Mouse (Mus musculus): Measurements from ENCODE around the gene Srek1. TPM values are rescaled to one million over a fixed set of nuclear protein-coding genes. Genes with fewer than 3 reads are reported as not detected.

The Srek1 gene
- polyA plus RNA-seq, 1 experiment from 2014 or later = 16.0 TPM

DNA sequence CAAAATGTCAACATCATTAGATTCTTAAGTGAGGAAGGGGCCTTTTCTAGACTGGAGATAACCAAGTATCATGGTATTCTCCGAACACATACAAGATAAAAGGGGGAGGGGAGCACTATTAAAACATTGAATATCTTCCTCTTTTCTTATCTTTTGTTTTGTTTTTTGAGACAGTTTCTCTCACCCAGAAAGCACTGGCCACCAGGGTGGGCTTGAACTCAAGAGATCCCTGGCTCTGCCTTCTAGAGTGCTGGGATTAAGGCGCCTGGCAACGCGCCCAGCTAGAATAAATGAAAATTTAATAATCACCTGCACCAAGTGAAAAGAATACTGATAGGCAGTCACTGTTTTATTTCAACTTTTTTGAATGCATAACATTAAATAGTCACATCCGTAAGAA is 1.5 kb downstream of the Srek1 start:
- DNase-seq (no peak), ATAC-seq (no peak)
- Histone ChIP-seq H3K4me3 (ENCODE audit: low read depth, low read length) (peak overlapping the region; percentile 96), H3K4me1 (ENCODE audit: insufficient read depth) (peaks cover 19% of the 10 kb centered on the region), H3K36me3 (replicated peaks; ENCODE audit: insufficient read depth, low read length) (peaks cover 1% of the 10 kb centered on the region; the same call in 1 of the 2 replicates), H3K9ac (replicated peaks) (peak overlapping the region; percentile 1; the same call in 1 of the 2 replicates), H3K4me2 (ENCODE audit: low read depth, low read length) (peak overlapping the region; percentile 72), H3K27ac (ENCODE audit: low read depth) (no peak overlapping the region), H3K27me3 (ENCODE audit: insufficient read depth, low read length) (no peaks in the 10 kb centered on the region), H3K9me3 (ENCODE audit: low read length) (no peaks in the 10 kb centered on the region)
- no peak for TF ChIP-seq EP300 (IDR thresholded peaks at IDR 0.05; ENCODE audit: low read depth)
- no peak for TF ChIP-seq CTCF (IDR thresholded peaks at IDR 0.05; ENCODE audit: low read depth)
- WGBS (ENCODE audit: insufficient replicate concordance) = 41% methylated on average over 5 of the region's 5 CpGs

DNA sequence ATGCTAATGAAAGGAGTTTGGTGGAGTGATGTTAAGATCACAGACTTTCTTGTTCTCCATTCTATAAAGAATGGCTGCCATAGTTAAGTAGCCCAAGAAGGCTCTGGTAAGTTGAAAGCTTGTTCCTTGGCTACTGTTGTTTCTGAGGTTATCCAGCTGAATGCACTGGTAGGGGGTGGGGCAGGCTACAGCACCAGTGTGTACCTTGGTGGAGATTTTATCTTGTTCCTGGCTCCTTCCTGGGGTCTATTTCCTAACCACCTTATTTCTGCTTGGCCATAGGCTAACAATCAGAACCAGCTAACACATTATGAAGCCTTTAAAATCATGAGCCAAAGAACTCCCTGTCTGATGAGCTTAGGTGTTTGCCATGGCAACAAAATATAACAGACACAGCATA is 3.6 kb downstream of the Srek1 start:
- ATAC-seq (no peak), DNase-seq (no peak)
- no peak overlapping the region for H3K4me2 ChIP-seq (ENCODE audit: low read depth, low read length)

DNA sequence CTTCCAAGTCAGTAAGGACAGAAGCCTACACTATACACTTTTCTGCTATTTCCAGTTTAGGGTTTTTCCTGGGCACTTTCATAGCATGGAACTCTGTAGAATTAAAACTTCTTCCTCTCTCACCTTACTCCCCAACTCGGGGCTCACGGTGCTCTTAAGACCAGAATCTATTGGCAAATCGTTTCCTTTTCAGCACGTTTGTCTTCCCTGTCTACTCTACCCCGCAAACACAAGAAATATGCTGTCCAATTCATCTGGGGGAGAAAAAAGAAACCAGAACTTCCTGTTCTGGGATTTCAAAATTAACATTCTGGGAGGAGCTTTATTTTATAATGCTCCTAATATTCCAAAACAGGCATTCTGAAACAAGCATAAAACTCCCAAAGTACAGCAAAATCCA is 6.5 kb downstream of the Srek1 start:
- Histone ChIP-seq H3K27me3 (ENCODE audit: insufficient read depth, low read length) (no peaks in the 10 kb centered on the region), H3K36me3 (replicated peaks; ENCODE audit: insufficient read depth, low read length) (peaks cover 13% of the 10 kb centered on the region), H3K4me2 (ENCODE audit: low read depth, low read length) (no peak overlapping the region), H3K27ac (ENCODE audit: low read depth) (no peak overlapping the region), H3K4me1 (ENCODE audit: insufficient read depth) (peaks cover 16% of the 10 kb centered on the region), H3K4me3 (ENCODE audit: low read depth, low read length) (no peak overlapping the region), H3K9me3 (ENCODE audit: low read length) (no peaks in the 10 kb centered on the region), H3K9ac (replicated peaks) (no peak overlapping the region)
- DNase-seq = no peak
- WGBS (ENCODE audit: insufficient replicate concordance) = 49% methylated on average over 5 of the region's 5 CpGs
- no peak for ATAC-seq
- TF ChIP-seq CTCF (IDR thresholded peaks at IDR 0.05; ENCODE audit: low read depth) (no peak), EP300 (IDR thresholded peaks at IDR 0.05; ENCODE audit: low read depth) (no peak)

More for the DNA sequence above, 3.6 kb downstream of the Srek1 start:
- peaks cover 19% of the 10 kb centered on the region for H3K4me1 ChIP-seq (ENCODE audit: insufficient read depth)
- no peak overlapping the region for H3K4me3 ChIP-seq (ENCODE audit: low read depth, low read length)
- no peak for TF ChIP-seq CTCF (IDR thresholded peaks at IDR 0.05; ENCODE audit: low read depth)
- no peak for TF ChIP-seq EP300 (IDR thresholded peaks at IDR 0.05; ENCODE audit: low read depth)
- no peaks in the 10 kb centered on the region for H3K9me3 ChIP-seq (ENCODE audit: low read length)
- no peak overlapping the region for H3K9ac ChIP-seq (replicated peaks)
- H3K36me3 ChIP-seq (replicated peaks; ENCODE audit: insufficient read depth, low read length) = peaks cover 4% of the 10 kb centered on the region; the same call in 1 of the 2 replicates
- no peak overlapping the region for H3K27ac ChIP-seq (ENCODE audit: low read depth)
- H3K27me3 ChIP-seq (ENCODE audit: insufficient read depth, low read length) = no peaks in the 10 kb centered on the region

DNA sequence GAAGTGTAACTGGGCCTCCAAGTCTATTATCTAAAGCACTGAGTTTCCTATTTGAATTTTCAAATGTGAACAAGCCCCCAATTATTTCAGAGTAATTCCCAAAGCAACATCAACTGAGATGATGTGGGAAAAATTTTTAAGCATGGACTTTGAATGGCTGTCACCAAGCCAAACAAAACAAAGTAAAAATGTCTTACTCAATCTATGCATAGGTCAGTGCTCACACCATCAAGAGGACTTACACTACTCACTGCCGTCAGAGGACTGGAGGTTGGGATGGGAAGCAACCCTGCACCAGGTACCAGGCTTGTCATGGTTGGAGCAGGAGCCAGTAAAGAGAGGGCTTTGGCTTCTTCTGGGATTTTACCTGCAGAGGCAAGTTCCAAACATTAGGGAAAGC is 10.8 kb downstream of the Srek1 start:
- peaks cover 45% of the 10 kb centered on the region for H3K36me3 ChIP-seq (replicated peaks; ENCODE audit: insufficient read depth, low read length)
- peak; percentile 78 for ATAC-seq
- H3K9me3 ChIP-seq (ENCODE audit: low read length) = no peaks in the 10 kb centered on the region
- H3K9ac ChIP-seq (replicated peaks) = no peak overlapping the region
- no peak overlapping the region for H3K4me3 ChIP-seq (ENCODE audit: low read depth, low read length)
- H3K4me1 ChIP-seq (ENCODE audit: insufficient read depth) = no peaks in the 10 kb centered on the region
- H3K27ac ChIP-seq (ENCODE audit: low read depth) = no peak overlapping the region
- H3K27me3 ChIP-seq (ENCODE audit: insufficient read depth, low read length) = no peaks in the 10 kb centered on the region
- H3K4me2 ChIP-seq (ENCODE audit: low read depth, low read length) = no peak overlapping the region
- WGBS (ENCODE audit: insufficient replicate concordance) = 50% methylated on average over 1 of the region's 1 CpGs
- no peak for DNase-seq
- TF ChIP-seq EP300 (IDR thresholded peaks at IDR 0.05; ENCODE audit: low read depth) (no peak), CTCF (IDR thresholded peaks at IDR 0.05; ENCODE audit: low read depth) (no peak)

DNA sequence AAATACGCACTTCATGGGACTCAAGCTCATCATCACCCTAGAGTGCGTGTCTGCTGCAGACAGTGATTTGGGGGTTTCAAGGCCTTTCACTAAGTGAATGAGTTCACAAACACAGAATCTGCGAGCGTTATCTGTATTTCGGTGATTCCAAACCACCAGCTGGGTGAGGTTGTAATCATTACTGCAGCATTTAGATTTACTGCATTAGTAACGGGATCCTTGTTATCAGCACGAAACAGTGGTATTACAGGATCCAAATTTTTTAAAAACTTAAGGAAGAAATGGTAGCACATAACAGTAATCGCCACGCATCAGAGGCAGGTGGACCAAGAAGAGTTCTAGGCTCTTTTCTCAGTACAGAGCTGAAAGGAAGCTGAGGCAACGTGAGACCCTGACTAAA is 12.4 kb downstream of the Srek1 start:
- WGBS (ENCODE audit: insufficient replicate concordance) = 74% methylated on average over 10 of the region's 10 CpGs
- TF ChIP-seq CTCF (IDR thresholded peaks at IDR 0.05; ENCODE audit: low read depth) (no peak), EP300 (IDR thresholded peaks at IDR 0.05; ENCODE audit: low read depth) (peak; percentile 48; the same call in 1 of the 2 replicates)
- no peak for ATAC-seq
- H3K4me1 ChIP-seq (ENCODE audit: insufficient read depth) = no peaks in the 10 kb centered on the region
- no peak overlapping the region for H3K4me3 ChIP-seq (ENCODE audit: low read depth, low read length)
- no peak for DNase-seq
- H3K27ac ChIP-seq (ENCODE audit: low read depth) = no peak overlapping the region
- no peaks in the 10 kb centered on the region for H3K27me3 ChIP-seq (ENCODE audit: insufficient read depth, low read length)
- peaks cover 53% of the 10 kb centered on the region for H3K36me3 ChIP-seq (replicated peaks; ENCODE audit: insufficient read depth, low read length)
- H3K9ac ChIP-seq (replicated peaks) = no peak overlapping the region
- H3K4me2 ChIP-seq (ENCODE audit: low read depth, low read length) = no peak overlapping the region
- H3K9me3 ChIP-seq (ENCODE audit: low read length) = no peaks in the 10 kb centered on the region

DNA sequence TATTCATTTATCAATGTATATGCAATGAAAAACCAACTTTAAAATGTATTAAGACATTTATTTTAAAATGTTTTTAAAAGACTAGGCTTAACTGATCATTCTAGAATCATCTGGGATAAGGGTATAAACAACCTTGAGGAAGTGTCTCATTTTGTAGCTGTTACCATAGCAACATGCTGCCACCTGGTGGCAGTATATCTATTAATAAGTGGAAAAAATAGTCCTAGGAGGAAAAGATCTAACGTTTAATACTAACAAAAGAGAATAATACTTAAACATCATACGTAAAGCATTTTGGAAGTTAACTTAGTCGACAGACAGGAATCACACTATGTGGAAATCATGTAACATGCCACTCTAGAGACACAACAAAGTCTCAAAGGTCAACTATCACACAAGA is 23.0 kb downstream of the Srek1 start:
- peak; percentile 26 for DNase-seq
- H3K36me3 ChIP-seq (replicated peaks; ENCODE audit: insufficient read depth, low read length) = peaks cover 58% of the 10 kb centered on the region
- peak; percentile 60 for TF ChIP-seq CTCF (IDR thresholded peaks at IDR 0.05; ENCODE audit: low read depth)
- TF ChIP-seq EP300 (IDR thresholded peaks at IDR 0.05; ENCODE audit: low read depth) = no peak

DNA sequence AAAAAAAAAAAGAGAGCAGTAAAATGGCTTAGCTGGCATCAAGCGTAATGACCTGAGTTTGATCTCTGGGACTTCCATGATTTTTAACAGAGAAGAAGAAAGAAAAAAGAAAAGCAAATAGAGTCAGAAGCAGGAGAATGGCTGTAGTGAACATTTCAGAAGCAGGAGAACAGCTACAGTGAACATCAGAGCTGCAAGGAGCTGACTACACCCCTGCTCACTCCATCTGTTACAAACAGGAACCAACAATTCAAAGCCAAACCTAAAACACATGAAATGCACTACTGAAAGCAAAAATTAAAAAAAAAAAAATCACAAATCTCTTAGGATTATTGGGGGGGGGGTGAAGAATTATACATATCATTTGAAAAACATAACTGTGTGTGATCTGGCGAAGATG is 28.7 kb downstream of the Srek1 start:
- TF ChIP-seq CTCF (IDR thresholded peaks at IDR 0.05; ENCODE audit: low read depth) (no peak), EP300 (IDR thresholded peaks at IDR 0.05; ENCODE audit: low read depth) (no peak)
- 94% methylated on average over 2 of the region's 2 CpGs for WGBS (ENCODE audit: insufficient replicate concordance)
- Histone ChIP-seq H3K4me1 (ENCODE audit: insufficient read depth) (no peaks in the 10 kb centered on the region), H3K36me3 (replicated peaks; ENCODE audit: insufficient read depth, low read length) (peaks cover 58% of the 10 kb centered on the region), H3K27ac (ENCODE audit: low read depth) (no peak overlapping the region), H3K9ac (replicated peaks) (no peak overlapping the region), H3K9me3 (ENCODE audit: low read length) (no peaks in the 10 kb centered on the region), H3K4me2 (ENCODE audit: low read depth, low read length) (no peak overlapping the region), H3K27me3 (ENCODE audit: insufficient read depth, low read length) (no peaks in the 10 kb centered on the region), H3K4me3 (ENCODE audit: low read depth, low read length) (no peak overlapping the region)
- ATAC-seq = no peak
- DNase-seq = no peak

More for the DNA sequence above, 23.0 kb downstream of the Srek1 start:
- Histone ChIP-seq H3K4me2 (ENCODE audit: low read depth, low read length) (no peak overlapping the region), H3K27ac (ENCODE audit: low read depth) (no peak overlapping the region), H3K4me3 (ENCODE audit: low read depth, low read length) (no peak overlapping the region), H3K9me3 (ENCODE audit: low read length) (no peaks in the 10 kb centered on the region), H3K27me3 (ENCODE audit: insufficient read depth, low read length) (no peaks in the 10 kb centered on the region), H3K9ac (replicated peaks) (no peak overlapping the region), H3K4me1 (ENCODE audit: insufficient read depth) (no peaks in the 10 kb centered on the region)
- no peak for ATAC-seq
- WGBS (ENCODE audit: insufficient replicate concordance) = 48% methylated on average over 3 of the region's 3 CpGs

Measured in liver, postnatal 0 days (tissue).